Mouse (Mus musculus): Measurements from ENCODE around the gene Duox2.

Gene Duox2

GRCm38 (mm10) chr2:122237891-122238470, 60.3 kb downstream of the Duox2 start:
- DNase-seq (ENCODE audit: low spot score in 2 of 2), result no peak

- DNase-seq (ENCODE audit: low spot score in 2 of 2), result no peak
Measured at GRCm38 (mm10) chr2:122236321-122236720, 61.9 kb downstream of the Duox2 start.

- no peak for DNase-seq (ENCODE audit: low spot score in 2 of 2)
Measured at GRCm38 (mm10) chr2:122235425-122235824, 62.8 kb downstream of the Duox2 start.

GRCm38 (mm10) chr2:122234611-122235288, 63.5 kb downstream of the Duox2 start, which contains the start of gene Sord:
Gene Sord, plus strand, starts transcription at chr2:122234749.
- DNase-seq (ENCODE audit: low spot score in 2 of 2), result peak in 1 of 2 experiments; percentile 55

GRCm38 (mm10) chr2:122233759-122234557, 64.3 kb downstream of the Duox2 start:
- peak in 1 of 2 experiments; percentile 32 for DNase-seq (ENCODE audit: low spot score in 2 of 2)

GRCm38 (mm10) chr2:122233341-122233740, 64.9 kb downstream of the Duox2 start:
- no peak for DNase-seq (ENCODE audit: low spot score in 2 of 2)

GRCm38 (mm10) chr2:122231616-122232015, 66.6 kb downstream of the Duox2 start:
- no peak for DNase-seq (ENCODE audit: low spot score in 2 of 2)

- no peak for DNase-seq (ENCODE audit: low spot score in 2 of 2)
Measured at GRCm38 (mm10) chr2:122230395-122230794, 67.9 kb downstream of the Duox2 start.
